Mouse (Mus musculus) thymus, postnatal 10 days (tissue): ENCODE results near the gene Tmem203.

Experiments
- DNase-seq, 2 experiments: peaks; one replicate each; pipeline ENCODE4 v3.0.0; 2021; ENCODE audit warnings: low spot score in 2 of 2

Tmem203 gene

DNA sequence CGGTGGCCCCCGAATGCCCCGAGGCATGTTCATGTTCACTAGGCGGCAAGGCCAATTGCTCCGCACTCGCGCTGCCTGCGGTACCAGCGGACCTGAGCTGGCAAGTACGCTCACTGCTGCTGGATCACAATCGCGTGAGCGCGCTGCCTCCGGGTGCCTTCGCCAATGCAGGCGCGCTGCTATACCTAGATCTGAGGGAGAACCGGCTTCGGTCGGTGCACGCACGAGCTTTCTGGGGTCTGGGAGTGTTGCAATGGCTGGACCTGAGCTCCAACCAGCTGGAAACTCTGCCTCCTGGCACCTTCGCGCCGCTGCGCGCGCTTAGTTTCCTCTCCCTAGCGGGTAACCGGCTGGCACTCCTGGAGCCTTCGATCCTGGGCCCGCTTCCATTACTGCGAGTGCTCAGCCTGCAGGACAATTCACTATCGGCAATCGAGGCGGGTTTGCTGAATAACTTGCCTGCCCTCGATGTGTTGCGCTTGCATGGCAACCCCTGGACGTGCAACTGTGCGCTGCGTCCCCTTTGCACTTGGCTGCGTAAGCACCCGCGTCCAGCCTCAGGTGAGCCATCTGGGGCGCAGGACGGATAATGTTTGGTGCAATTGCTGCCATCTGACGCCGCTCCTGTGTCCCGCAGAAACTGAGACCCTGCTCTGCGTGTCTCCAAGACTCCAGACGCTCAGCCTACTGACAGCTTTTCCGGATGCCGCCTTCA lies 35.0 kb downstream of the Tmem203 start:
- no peak for DNase-seq

DNA sequence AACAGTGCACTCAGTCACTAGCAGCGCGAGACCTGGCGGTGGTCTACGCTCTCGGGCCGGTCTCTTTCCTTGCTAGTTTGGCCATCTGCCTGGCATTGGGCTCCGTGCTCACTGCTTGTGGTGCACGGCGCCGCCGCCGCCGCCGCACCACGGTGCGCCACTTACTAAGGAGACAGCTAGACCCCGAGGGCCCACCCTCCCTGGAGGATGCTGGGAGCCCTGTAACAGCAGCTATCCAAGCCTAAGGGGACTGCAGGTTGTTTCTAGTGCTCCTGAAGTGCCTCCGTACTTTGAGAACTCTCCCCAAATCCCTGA lies 35.5 kb downstream of the Tmem203 start:
- no peak for DNase-seq

DNA sequence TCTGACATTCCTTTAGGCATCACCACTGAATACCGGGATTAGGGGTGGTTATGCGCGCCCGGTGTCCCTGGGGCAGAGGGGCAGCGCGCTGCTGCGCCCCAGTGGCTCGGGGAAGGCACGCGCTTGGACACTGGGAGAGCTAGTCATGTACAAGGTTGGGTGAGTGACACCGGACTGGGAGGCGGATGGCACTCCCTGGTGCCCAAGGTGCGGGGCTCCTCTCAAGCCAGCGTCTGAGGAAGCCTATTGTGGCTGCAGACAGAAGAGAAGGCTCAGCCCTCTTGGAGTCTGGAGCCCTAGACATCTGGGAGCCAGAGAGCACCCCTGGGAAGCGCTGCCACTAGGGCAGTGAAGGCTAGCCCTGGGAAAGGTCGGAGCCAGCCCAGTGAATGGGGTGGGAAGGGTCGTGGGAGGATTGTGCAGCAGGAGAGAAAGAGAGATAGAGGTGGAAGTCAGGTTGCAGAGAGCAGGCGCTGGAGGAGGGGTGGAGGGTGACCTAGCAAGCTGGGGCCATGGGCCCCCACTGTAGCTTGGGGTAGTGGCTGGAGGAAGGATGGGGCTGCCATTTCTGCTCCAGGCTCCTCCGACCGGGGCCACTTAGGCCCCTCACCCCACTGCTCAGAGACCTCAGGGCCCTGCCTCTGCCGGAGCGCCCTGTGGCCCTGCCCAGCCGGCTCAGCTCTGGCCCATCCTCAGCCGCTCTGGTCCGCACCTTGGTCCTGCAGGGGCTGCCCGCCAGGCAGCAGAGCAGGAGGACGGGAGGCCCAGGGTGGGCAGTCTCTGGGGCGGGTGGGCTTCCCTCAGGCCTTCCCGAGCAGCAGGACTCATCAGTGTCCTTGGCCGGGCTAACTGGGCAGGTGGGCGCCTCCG lies 36.2 kb downstream of the Tmem203 start:
- no peak for DNase-seq

DNA sequence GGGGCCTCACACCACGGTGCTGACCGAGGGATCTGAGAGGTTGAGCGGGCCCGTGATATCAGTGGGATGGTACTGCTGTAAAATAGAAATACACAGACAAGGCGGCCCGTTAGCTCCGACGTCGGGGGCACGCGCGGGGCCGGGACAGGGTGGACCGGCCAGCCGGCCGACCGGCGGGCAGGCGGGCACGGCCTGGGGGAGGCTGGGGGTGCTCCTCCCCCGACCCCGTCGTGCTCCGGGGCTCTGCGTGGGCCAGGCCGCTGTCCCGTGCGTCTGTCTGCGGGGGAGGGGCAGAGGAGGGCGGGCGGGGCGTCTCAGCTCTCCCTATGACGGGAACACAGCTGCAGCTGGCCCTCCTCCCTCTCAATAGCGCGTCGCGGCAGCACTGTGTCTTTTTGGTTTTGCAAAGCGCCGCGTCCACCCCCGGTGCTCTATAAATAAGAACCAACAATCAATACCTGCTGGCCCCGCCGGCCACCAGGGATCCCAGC lies 36.9 kb downstream of the Tmem203 start:
- no peak for DNase-seq

DNA sequence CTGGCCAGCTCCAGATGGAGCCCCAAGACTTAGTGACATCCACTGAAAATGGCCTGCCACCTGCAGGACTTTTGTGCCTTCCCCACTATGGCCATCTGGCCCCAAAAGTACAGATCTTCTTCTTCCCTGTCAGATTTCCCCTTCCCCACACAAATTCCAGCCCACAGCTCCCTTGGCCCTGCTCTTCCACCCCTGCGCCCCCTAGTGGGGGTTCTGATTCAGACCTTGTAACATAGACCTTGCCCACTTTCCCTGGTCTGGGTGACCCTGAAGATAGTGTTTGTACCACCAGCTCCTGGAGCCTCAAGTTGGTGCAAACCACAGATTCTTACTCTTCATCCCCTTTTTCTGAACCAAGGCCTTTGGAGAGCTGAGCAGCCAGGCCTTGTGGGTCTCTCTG lies 37.6 kb downstream of the Tmem203 start:
- DNase-seq = peak; percentile 19 to 79

DNA sequence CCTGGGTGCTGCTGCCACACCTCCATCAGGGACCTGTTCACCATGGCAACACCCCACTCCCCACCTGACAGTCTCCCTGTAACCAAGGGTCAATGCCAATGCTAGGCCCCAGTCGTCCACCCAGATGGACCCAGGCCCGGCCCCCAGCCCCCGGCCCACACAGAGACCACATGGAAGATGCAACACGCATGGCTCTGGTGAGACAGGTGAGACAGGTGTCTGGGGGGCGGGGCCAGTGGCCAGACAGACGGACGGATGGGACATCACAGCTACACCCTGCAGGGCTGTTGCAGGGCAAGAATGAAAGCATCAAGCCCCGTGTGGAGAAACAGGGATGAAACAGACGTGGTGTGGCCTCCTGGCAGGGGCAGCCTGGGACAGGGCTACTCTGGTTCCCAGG lies 38.5 kb downstream of the Tmem203 start:
- no peak for DNase-seq

DNA sequence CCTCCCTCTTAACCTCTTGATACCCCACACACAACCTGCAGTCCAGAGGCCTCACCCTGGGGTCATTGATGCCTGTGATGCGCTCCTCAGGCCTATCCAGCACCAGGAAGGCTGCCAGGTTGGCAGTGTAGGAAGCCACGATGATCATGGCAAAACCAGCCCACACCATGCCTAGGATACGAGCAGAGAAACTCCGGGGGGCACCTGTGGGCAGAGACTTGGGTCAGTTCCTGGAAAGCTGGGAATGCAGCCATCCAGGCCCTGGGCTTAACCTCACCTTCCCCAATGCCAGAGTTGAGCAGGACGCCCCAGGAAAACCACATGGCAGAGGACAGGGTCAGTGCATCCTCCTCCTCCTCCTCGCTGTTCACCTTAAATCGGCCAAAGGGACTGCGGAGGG lies 41.9 kb downstream of the Tmem203 start:
- DNase-seq = no peak

DNA sequence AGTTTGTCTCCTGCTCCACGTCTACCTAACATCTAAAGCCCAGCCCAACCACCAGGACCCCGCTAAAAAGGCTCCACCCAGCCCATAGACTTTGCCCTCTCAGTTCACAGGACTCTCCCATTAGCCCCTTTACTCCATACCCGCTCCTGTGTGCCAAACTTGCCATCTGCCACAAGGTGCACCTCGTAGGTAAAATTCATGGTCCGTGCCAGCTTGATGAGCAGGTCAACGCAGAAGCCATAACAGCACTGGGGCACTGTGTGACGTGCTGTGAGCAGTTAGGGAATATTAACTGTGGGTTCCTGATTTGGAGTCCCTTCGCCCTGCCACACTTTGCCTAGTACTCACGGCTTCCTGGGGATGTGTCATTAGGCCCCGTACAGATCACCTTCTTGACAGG lies 42.8 kb downstream of the Tmem203 start:
- DNase-seq = no peak

DNA sequence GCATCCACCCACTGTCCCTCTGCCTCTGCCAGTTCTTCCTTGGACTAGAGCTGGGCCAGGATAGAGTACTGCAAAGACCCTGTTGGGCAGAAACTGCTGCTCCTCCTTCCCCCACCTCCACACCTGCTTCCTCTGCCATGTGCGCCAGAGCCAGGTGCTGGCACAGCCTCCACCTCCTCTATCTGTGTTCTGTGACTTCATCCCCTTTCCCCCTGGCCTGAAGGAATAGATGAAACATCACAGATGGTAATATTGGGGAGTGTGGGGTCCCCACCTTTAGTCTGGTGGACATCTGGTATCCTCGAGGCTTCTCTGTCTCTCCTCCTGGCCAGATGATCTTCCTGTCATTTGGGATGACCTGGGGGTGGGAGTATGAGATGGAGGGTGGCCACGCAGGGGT lies 48.2 kb downstream of the Tmem203 start:
- no peak for DNase-seq

DNA sequence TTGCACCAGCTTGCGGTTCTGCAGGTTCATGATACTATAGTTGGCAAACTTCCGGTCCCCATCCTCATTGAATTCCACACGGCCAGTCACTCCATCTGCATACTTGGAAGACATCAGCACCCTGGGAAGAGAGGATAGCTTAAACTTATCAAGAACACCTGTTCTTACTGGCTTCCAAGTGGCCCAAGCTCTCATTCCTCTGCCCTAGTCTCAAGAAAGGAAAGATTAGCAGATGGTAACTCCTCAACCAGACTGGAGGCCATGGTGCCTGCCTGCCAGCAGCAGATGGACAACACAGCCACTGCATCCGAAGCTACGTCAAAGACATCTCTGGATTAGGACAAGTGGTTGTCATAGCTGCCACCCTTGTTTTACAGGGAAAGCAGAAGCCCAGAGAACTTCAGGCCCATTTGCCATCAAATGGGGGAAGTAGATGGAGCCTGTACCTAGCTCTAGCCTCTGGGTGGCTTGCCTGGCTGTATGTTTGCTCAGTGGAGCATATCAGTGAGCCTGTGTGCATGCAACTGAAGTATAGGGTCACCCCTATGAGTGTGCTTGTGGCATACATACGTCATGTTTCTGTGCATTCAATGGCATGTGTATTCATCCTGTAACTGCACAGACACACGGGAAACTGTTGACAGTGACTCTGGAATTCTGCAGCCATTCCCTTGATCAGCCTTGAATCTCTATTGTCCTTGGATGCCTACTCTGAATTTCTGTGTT lies 48.9 kb downstream of the Tmem203 start:
- DNase-seq = no peak

DNA sequence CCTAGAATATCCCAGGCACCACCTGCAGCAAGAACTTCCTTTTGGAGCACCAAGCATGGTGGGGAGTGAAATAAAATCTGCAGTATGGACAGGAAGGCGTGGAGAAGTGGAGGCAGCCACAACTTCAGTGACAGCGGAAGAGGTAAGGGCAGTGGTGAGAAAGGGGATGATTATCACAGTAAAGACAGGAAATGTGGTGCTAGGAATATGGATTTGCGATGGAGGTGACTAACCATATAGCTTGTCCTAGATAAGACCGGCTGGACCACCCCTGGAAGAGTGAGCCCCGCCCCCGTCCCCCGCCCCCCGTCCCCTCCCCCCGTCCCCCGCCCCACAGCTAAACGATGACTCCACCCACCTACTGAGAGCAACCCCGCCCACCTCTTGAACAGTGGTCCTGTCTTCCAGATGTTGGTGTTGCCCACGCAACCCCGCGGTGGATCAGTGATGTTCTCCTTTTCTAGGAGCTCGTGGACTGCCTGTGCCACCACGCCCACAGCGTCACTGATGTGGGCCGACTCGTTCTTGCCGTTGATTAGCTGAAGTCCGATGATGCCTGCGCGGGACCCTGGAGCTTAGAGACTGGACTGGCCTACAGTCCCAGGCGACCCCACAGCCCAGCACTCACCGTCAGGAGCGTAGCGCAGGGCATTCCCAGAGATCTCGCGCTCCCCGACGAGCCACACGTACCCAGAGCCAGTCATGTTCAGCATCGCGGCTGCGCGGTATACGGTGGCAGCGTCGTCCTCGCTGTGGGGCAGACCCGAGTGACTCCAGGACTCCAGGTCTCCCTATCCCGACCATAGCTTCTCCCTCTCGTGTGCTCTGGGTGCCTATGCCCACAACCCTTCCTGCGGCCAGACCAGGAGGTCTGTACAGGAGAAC lies 49.7 kb downstream of the Tmem203 start:
- no peak for DNase-seq
